Mouse (Mus musculus) midbrain, embryonic 14.5 days (tissue): ENCODE measurements around the gene Jpt1. TPM values are rescaled to one million over a fixed set of nuclear protein-coding genes. Genes with fewer than 3 reads are reported as not detected.

Experiments
- ATAC-seq: fragments of 200-750 bp; cut with Nextera tagmentation; 2 replicates; pipeline ENCODE4 v1.8.0; 2017; ENCODE audit warnings: moderate number of reproducible peaks, moderate library complexity; ENCODE audit not compliant: low FRiP score, low TSS enrichment
- DNase-seq: peaks from one replicate; pipeline ENCODE4 v3.0.0-alpha.2; 2015
- H3K27ac ChIP-seq: fragments of 300-500 bp; sonication (generic); replicated peaks from 2 replicates; pipeline ENCODE4 v1.5.1; 2014; ENCODE audit warnings: mild to moderate bottlenecking, low read depth, low read length, moderate library complexity
- H3K27me3 ChIP-seq: fragments of 300-500 bp; sonication (generic); 2 replicates; pipeline ENCODE4 v1.6.1; 2014; ENCODE audit warnings: low read length, control low read depth, mixed read lengths; ENCODE audit not compliant: control insufficient read depth, insufficient read depth
- H3K36me3 ChIP-seq: fragments of 300-500 bp; sonication (generic); 2 replicates; pipeline ENCODE4 v1.6.1; 2014; ENCODE audit warnings: low read length, control low read depth; ENCODE audit not compliant: control insufficient read depth, insufficient read depth
- H3K4me1 ChIP-seq: fragments of 300-500 bp; sonication (generic); 2 replicates; pipeline ENCODE4 v1.6.1; 2014; ENCODE audit warnings: mild to moderate bottlenecking, antibody characterized with exemption, low read length, control low read depth; ENCODE audit not compliant: control insufficient read depth, insufficient read depth
- H3K4me2 ChIP-seq: fragments of 300-500 bp; sonication (generic); 2 replicates; pipeline ENCODE4 v1.6.1; 2014; ENCODE audit warnings: mild to moderate bottlenecking, low read length, moderate library complexity
- H3K4me3 ChIP-seq: fragments of 300-500 bp; sonication (generic); replicated peaks from 2 replicates; pipeline ENCODE4 v1.5.1; 2014; ENCODE audit warnings: low read depth, low read length
- H3K9ac ChIP-seq: fragments of 300-500 bp; sonication (generic); replicated peaks from 2 replicates; pipeline ENCODE4 v1.6.1; 2014; ENCODE audit warnings: mild to moderate bottlenecking, low read length, moderate library complexity
- H3K9me3 ChIP-seq: fragments of 300-500 bp; sonication (generic); 2 replicates; pipeline ENCODE4 v1.6.1; 2016; ENCODE audit warnings: low read length, control low read depth, mixed read lengths; ENCODE audit not compliant: control insufficient read depth
- WGBS: fragments of 180-500 bp; shearing (Covaris S2); extraction: QIAGEN DNeasy Blood & Tissue Kit; methylation state at CpG from one replicate; pipeline ENCODE4 v1.1.7; 2014; 5-methylcytosine and 5-hydroxymethylcytosine counted together
- polyA plus RNA-seq: library from polyadenylated mRNA; unstranded; fragments of >200 nt; fragmentation: Nextera tagmentation; extraction: Ambion mirVana; gene quantifications from 2 replicates; pipeline ENCODE4 v1.2.1, GENCODE M21; 2014

Gene Jpt1
- polyA plus RNA-seq, 1 experiment from 2014 or later: 1,631 TPM

GRCm38 (mm10) chr11:115475025-115475757, 39.0 kb downstream of the Jpt1 start, which contains the start of gene Armc7:
Gene Armc7 (plus strand): TSS chr11:115475667.
- H3K4me3 ChIP-seq: peak within 1 kb of the TSS; percentile 87
- WGBS: 0% methylated on average over 26 of the region's 26 CpGs
- H3K4me1 ChIP-seq: peaks cover 33% of the 10 kb centered on the region
- peak within 1 kb of the TSS; percentile 94 for H3K4me2 ChIP-seq
- H3K36me3 ChIP-seq: peaks cover 5% of the 10 kb centered on the region; the same call in 1 of the 2 replicates
- DNase-seq (peak; percentile 97), ATAC-seq (peak; percentile 95)
- H3K9me3 ChIP-seq: no peaks in the 10 kb centered on the region
- H3K27ac ChIP-seq: peak within 1 kb of the TSS; percentile 88
- no peaks in the 10 kb centered on the region for H3K27me3 ChIP-seq
- peak within 1 kb of the TSS; percentile 72 for H3K9ac ChIP-seq

- Histone ChIP-seq H3K9me3 (no peaks in the 10 kb centered on the region), H3K4me1 (peaks cover 33% of the 10 kb centered on the region), H3K4me3 (no peak overlapping the region), H3K27ac (peak overlapping the region; percentile 88; the same call in 1 of the 2 replicates), H3K9ac (no peak overlapping the region), H3K36me3 (no peaks in the 10 kb centered on the region), H3K27me3 (no peaks in the 10 kb centered on the region), H3K4me2 (0 out of 2 replicates have a peak overlapping the region, but pooled peaks have one; percentile 17)
- WGBS: 22% methylated on average over 15 of the region's 15 CpGs
- ATAC-seq (peak; percentile 9; the same call in 1 of the 2 replicates), DNase-seq (peak; percentile 96)
Measured at GRCm38 (mm10) chr11:115473626-115474275, 40.4 kb downstream of the Jpt1 start.

GRCm38 (mm10) chr11:115472183-115472582, 42.0 kb downstream of the Jpt1 start:
- DNase-seq (no peak), ATAC-seq (no peak)
- H3K4me3 ChIP-seq: no peak overlapping the region
- no peaks in the 10 kb centered on the region for H3K9me3 ChIP-seq
- H3K4me2 ChIP-seq: no peak overlapping the region
- H3K36me3 ChIP-seq: no peaks in the 10 kb centered on the region
- no peak overlapping the region for H3K27ac ChIP-seq
- 82% methylated on average over 7 of the region's 7 CpGs for WGBS
- H3K27me3 ChIP-seq: no peaks in the 10 kb centered on the region
- H3K4me1 ChIP-seq: peaks cover 31% of the 10 kb centered on the region
- no peak overlapping the region for H3K9ac ChIP-seq

- WGBS: 49% methylated on average over 4 of the region's 4 CpGs
Measured at GRCm38 (mm10) chr11:115467217-115467618, 47.0 kb downstream of the Jpt1 start.

GRCm38 (mm10) chr11:115464851-115465250, 49.3 kb downstream of the Jpt1 start:
- Histone ChIP-seq H3K4me2 (no peak overlapping the region), H3K27me3 (no peaks in the 10 kb centered on the region), H3K4me3 (no peak overlapping the region), H3K36me3 (no peaks in the 10 kb centered on the region), H3K9me3 (no peaks in the 10 kb centered on the region), H3K4me1 (no peaks in the 10 kb centered on the region), H3K27ac (no peak overlapping the region), H3K9ac (no peak overlapping the region)
- no peak for ATAC-seq
- WGBS: 85% methylated on average over 8 of the region's 8 CpGs
- DNase-seq: no peak

More at GRCm38 (mm10) chr11:115467217-115467618, 47.0 kb downstream of the Jpt1 start:
- no peak overlapping the region for H3K27ac ChIP-seq
- no peak for ATAC-seq
- no peak for DNase-seq
- no peak overlapping the region for H3K9ac ChIP-seq
- H3K4me2 ChIP-seq: no peak overlapping the region
- no peaks in the 10 kb centered on the region for H3K36me3 ChIP-seq
- H3K27me3 ChIP-seq: no peaks in the 10 kb centered on the region
- no peaks in the 10 kb centered on the region for H3K4me1 ChIP-seq
- H3K9me3 ChIP-seq: no peaks in the 10 kb centered on the region
- H3K4me3 ChIP-seq: no peak overlapping the region

- no peaks in the 10 kb centered on the region for H3K27me3 ChIP-seq
- H3K4me3 ChIP-seq: no peak overlapping the region
- no peaks in the 10 kb centered on the region for H3K9me3 ChIP-seq
- no peak overlapping the region for H3K27ac ChIP-seq
- H3K9ac ChIP-seq: no peak overlapping the region
- no peak for DNase-seq
- no peak for ATAC-seq
- WGBS: 79% methylated on average over 11 of the region's 11 CpGs
- no peaks in the 10 kb centered on the region for H3K36me3 ChIP-seq
- H3K4me2 ChIP-seq: no peak overlapping the region
- H3K4me1 ChIP-seq: no peaks in the 10 kb centered on the region
Measured at GRCm38 (mm10) chr11:115463397-115463796, 50.8 kb downstream of the Jpt1 start.

- Histone ChIP-seq H3K9ac (no peak within 1 kb of the TSS; the same call in 1 of the 2 replicates), H3K36me3 (no peaks in the 10 kb centered on the region), H3K27ac (no peak within 1 kb of the TSS), H3K4me1 (no peaks in the 10 kb centered on the region), H3K9me3 (no peaks in the 10 kb centered on the region), H3K4me2 (no peak within 1 kb of the TSS), H3K4me3 (no peak within 1 kb of the TSS), H3K27me3 (no peaks in the 10 kb centered on the region)
- WGBS: 81% methylated on average over 16 of the region's 16 CpGs
- no peak for DNase-seq
- ATAC-seq: no peak
Measured at GRCm38 (mm10) chr11:115462243-115462891, 51.8 kb downstream of the Jpt1 start, which contains the start of gene Slc16a5. Gene Slc16a5 (plus strand): TSS chr11:115462474.

- Histone ChIP-seq H3K27ac (no peak overlapping the region), H3K9ac (no peak overlapping the region), H3K4me3 (no peak overlapping the region), H3K4me2 (no peak overlapping the region), H3K9me3 (no peaks in the 10 kb centered on the region), H3K27me3 (no peaks in the 10 kb centered on the region), H3K36me3 (no peaks in the 10 kb centered on the region), H3K4me1 (no peaks in the 10 kb centered on the region)
- no peak for ATAC-seq
- no peak for DNase-seq
- 71% methylated on average over 5 of the region's 5 CpGs for WGBS
Measured at GRCm38 (mm10) chr11:115461846-115462242, 52.3 kb downstream of the Jpt1 start.
